Mouse (Mus musculus): ENCODE measurements around the gene Gm5286.
"Not testable (repeated sequence)": the region's sequence is repeated elsewhere in the genome, so short reads cannot be mapped to it uniquely, and the experiment has no call there.

Gm5286 gene

DNA sequence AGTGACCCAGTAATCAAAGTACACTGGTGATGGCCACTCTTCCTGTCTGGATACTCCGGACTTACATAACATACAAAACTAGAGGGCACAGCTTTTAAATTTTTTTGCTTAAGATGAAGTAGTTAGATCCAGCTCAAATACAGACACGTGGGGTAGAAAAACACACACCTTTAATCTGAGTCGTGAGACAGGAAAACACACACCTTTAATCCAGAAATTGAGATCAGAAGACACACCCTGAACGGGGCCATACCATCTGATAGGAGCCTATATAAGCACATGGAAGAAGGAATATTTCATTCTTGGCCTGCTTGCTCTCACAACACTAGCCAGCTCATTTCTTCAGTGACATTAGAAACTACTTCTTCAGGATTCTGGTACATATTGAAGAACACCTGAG lies at the start of gene Gm5286:
Gene Gm5286 (plus strand): TSS at position 301 of the 400 bp plus-strand sequence.
- DNase-seq (ENCODE audit: low read depth), result not testable (repeated sequence)

- not testable (repeated sequence) for DNase-seq (ENCODE audit: low read depth)
Measured at GRCm38 (mm10) chr3:94167351-94167750, 29.2 kb upstream of the Gm5286 start.

DNA sequence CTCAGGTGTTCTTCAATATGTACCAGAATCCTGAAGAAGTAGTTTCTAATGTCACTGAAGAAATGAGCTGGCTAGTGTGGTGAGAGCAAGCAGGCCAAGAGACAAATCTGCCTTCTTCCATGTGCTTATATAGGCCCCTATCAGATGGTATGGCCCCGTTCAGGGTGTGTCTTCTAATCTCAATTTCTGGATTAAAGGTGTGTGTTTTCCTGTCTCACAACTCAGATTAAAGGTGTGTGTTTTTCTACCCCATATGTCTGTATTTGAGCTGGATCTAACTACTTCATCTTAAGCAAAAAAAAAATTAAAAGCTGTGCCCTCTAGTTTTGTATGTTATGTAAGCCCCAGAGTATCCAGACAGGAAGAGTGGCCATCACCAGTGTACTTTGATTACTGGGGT lies 18.4 kb upstream of the Gm5286 start, which contains the start of gene Gm10696:
Gene Gm10696 (minus strand): TSS at position 101 of the 400 bp plus-strand sequence.
- DNase-seq (ENCODE audit: low read depth), result not testable (repeated sequence)
